ENCODE assay signal across 27 mouse cellular contexts in the genomic region with DNA sequence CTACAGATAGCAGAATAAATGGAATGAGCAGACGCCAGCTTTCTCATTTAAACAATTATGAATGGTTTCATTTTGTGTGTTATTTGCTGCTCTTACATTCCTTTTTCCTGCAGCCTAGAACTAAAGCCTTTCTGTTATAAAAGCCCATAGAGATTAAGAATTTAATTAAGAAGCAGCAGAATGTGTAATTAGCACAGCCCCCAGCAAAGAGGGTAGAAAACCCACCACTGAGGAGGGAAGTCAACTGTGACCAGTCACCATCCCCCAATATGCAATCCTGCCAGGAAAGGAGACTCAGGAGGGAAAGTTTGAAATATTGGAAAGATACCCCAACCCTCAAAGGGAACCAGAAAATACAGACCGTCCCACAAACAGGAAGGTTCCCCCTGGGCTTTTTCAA.
DNase-seq lines count a peak whose midpoint lies in the region; ATAC-seq and TF ChIP-seq lines count a peak whose summit lies in the region.
"Had no signal": no experiment of that assay in that cellular context is flagged by ENCODE, and none has a peak within 500 bp of the region (broad histone marks: within the 10 kb centered on the region; RNA-seq: fewer than 3 reads in every experiment).

No protein-coding gene starts in this region.

- H3K4me3 ChIP-seq in hindbrain, embryonic 14.5 days (replicated peaks; ENCODE audit: low read length) = no peak overlapping the region
- no peak overlapping the region for H3K4me3 ChIP-seq in hindbrain, embryonic 13.5 days
- no peak overlapping the region for H3K4me3 ChIP-seq in midbrain, embryonic 13.5 days (replicated peaks)
- H3K4me3 ChIP-seq in midbrain, embryonic 11.5 days (ENCODE audit: low read depth, low read length) = no peak overlapping the region
- H3K4me3 ChIP-seq in stomach, embryonic 15.5 days (replicated peaks) = no peak overlapping the region
- no peak overlapping the region for H3K4me3 ChIP-seq in stomach, postnatal 0 days (ENCODE audit: low read depth, low read length)
- H3K4me3 ChIP-seq: embryonic facial prominence, embryonic 10.5 days; embryonic facial prominence, embryonic 13.5 days; erythroblast, embryonic 14.5 days; forebrain, embryonic 12.5 days; gastrocnemius, adult 2 months had no signal

- no peak overlapping the region for H3K9ac ChIP-seq in hindbrain, embryonic 14.5 days
- no peak overlapping the region for H3K9ac ChIP-seq in hindbrain, embryonic 13.5 days
- H3K9ac ChIP-seq in midbrain, embryonic 13.5 days (replicated peaks) = no peak overlapping the region
- H3K9ac ChIP-seq in midbrain, embryonic 11.5 days (ENCODE audit: low read length) = no peak overlapping the region
- H3K9ac ChIP-seq in stomach, embryonic 15.5 days = no peak overlapping the region
- H3K9ac ChIP-seq in stomach, postnatal 0 days (ENCODE audit: low read length) = no peak overlapping the region
- H3K9ac ChIP-seq: embryonic facial prominence, embryonic 13.5 days; forebrain, embryonic 12.5 days; forebrain, postnatal 0 days had no signal

- H3K4me2 ChIP-seq in hindbrain, embryonic 14.5 days (replicated peaks) = no peak overlapping the region
- no peak overlapping the region for H3K4me2 ChIP-seq in hindbrain, embryonic 13.5 days
- H3K4me2 ChIP-seq in midbrain, embryonic 13.5 days (replicated peaks) = no peak overlapping the region
- no peak overlapping the region for H3K4me2 ChIP-seq in midbrain, embryonic 11.5 days
- no peak overlapping the region for H3K4me2 ChIP-seq in stomach, embryonic 15.5 days
- H3K4me2 ChIP-seq in stomach, postnatal 0 days (replicated peaks; ENCODE audit: low read depth) = no peak overlapping the region
- H3K4me2 ChIP-seq: embryonic facial prominence, embryonic 13.5 days; forebrain, embryonic 12.5 days; heart, embryonic 11.5 days had no signal

- no peak for TF ChIP-seq EP300 in stomach, postnatal 0 days (optimal IDR thresholded peaks at IDR 0.05)

- peak; percentile 43; the same call in 1 of the 2 replicates for ATAC-seq in hindbrain, embryonic 14.5 days (ENCODE audit: low FRiP score)
- no peak for ATAC-seq in hindbrain, embryonic 13.5 days (ENCODE audit: low FRiP score)
- no peak for ATAC-seq in midbrain, embryonic 13.5 days
- ATAC-seq in midbrain, embryonic 11.5 days (ENCODE audit: low FRiP score) = no peak
- ATAC-seq in stomach, embryonic 15.5 days (ENCODE audit: insufficient read depth, low FRiP score, low read depth) = no peak
- no peak for ATAC-seq in stomach, postnatal 0 days (ENCODE audit: low FRiP score, low TSS enrichment)
- ATAC-seq: forebrain, postnatal 0 days had no signal

- WGBS in hindbrain, embryonic 14.5 days = 46% methylated on average over 2 of the region's 2 CpGs
- 59% methylated on average over 2 of the region's 2 CpGs for WGBS in hindbrain, embryonic 13.5 days
- WGBS in midbrain, embryonic 13.5 days = 51% methylated on average over 2 of the region's 2 CpGs
- 64% methylated on average over 2 of the region's 2 CpGs for WGBS in midbrain, embryonic 11.5 days
- WGBS in stomach, embryonic 15.5 days = 61% methylated on average over 2 of the region's 2 CpGs
- 55% methylated on average over 2 of the region's 2 CpGs for WGBS in stomach, postnatal 0 days

- H3K4me1 ChIP-seq in hindbrain, embryonic 14.5 days (replicated peaks; ENCODE audit: control insufficient read depth, insufficient read depth, low read length) = no peaks in the 10 kb centered on the region
- peaks cover 12% of the 10 kb centered on the region; the same call in 1 of the 2 replicates for H3K4me1 ChIP-seq in hindbrain, embryonic 13.5 days (replicated peaks)
- H3K4me1 ChIP-seq in midbrain, embryonic 13.5 days (replicated peaks) = peaks cover 7% of the 10 kb centered on the region
- 0 out of 2 replicates have a peak, but pooled peaks cover 4% of the 10 kb centered on the region for H3K4me1 ChIP-seq in midbrain, embryonic 11.5 days (ENCODE audit: control insufficient read depth, insufficient read depth, low read length)
- peaks cover 3% of the 10 kb centered on the region; the same call in 1 of the 2 replicates for H3K4me1 ChIP-seq in stomach, embryonic 15.5 days
- no peaks in the 10 kb centered on the region for H3K4me1 ChIP-seq in stomach, postnatal 0 days (replicated peaks; ENCODE audit: control insufficient read depth, insufficient read depth)
- H3K4me1 ChIP-seq: embryonic facial prominence, embryonic 10.5 days had no signal

- no peaks in the 10 kb centered on the region for H3K27me3 ChIP-seq in hindbrain, embryonic 14.5 days (ENCODE audit: control insufficient read depth, insufficient read depth, low read length)
- no peaks in the 10 kb centered on the region for H3K27me3 ChIP-seq in hindbrain, embryonic 13.5 days
- no peaks in the 10 kb centered on the region for H3K27me3 ChIP-seq in midbrain, embryonic 13.5 days
- H3K27me3 ChIP-seq in midbrain, embryonic 11.5 days (ENCODE audit: control insufficient read depth, insufficient read depth, low read length) = no peaks in the 10 kb centered on the region
- H3K27me3 ChIP-seq in stomach, embryonic 15.5 days (replicated peaks) = no peaks in the 10 kb centered on the region
- H3K27me3 ChIP-seq in stomach, postnatal 0 days (ENCODE audit: control insufficient read depth, insufficient read depth, low read length) = no peaks in the 10 kb centered on the region
- H3K27me3 ChIP-seq: CH12.LX; embryonic facial prominence, embryonic 13.5 days; forebrain, embryonic 12.5 days; Patski had no signal

- no peak for DNase-seq in hindbrain, embryonic 14.5 days (ENCODE audit: low spot score)
- no peak for DNase-seq in midbrain, embryonic 11.5 days (ENCODE audit: low spot score, missing footprints)
- DNase-seq in stomach, postnatal 0 days (ENCODE audit: low spot score) = no peak
- DNase-seq in adipocyte (ENCODE audit: low spot score) = no peak
- DNase-seq: adrenal gland, adult 2 months; adrenal gland, postnatal 14 days; B cell, adult 2 months; cerebellum, adult 11-12 months; cerebellum, adult 8-10 months; cerebellum, postnatal 10 days; cerebellum, postnatal 36 days; embryo, embryonic 11 days; forebrain, postnatal 0 days; gastrocnemius, adult 2 months; gastrocnemius, postnatal 14 days; heart, adult 11 months had no signal

- no peak overlapping the region for H3K27ac ChIP-seq in hindbrain, embryonic 14.5 days
- H3K27ac ChIP-seq in hindbrain, embryonic 13.5 days = no peak overlapping the region
- 0 out of 2 replicates have a peak overlapping the region, but pooled peaks have one; percentile 11 for H3K27ac ChIP-seq in midbrain, embryonic 13.5 days
- H3K27ac ChIP-seq in midbrain, embryonic 11.5 days (ENCODE audit: low read depth, low read length) = no peak overlapping the region
- peak overlapping the region; percentile 65; the same call in 1 of the 2 replicates for H3K27ac ChIP-seq in stomach, embryonic 15.5 days
- H3K27ac ChIP-seq in stomach, postnatal 0 days (replicated peaks) = no peak overlapping the region
- H3K27ac ChIP-seq: embryonic facial prominence, embryonic 10.5 days; embryonic facial prominence, embryonic 13.5 days; forebrain, embryonic 12.5 days; gastrocnemius, adult 2 months had no signal

- no peaks in the 10 kb centered on the region for H3K36me3 ChIP-seq in hindbrain, embryonic 14.5 days (replicated peaks; ENCODE audit: control insufficient read depth, insufficient read depth)
- no peaks in the 10 kb centered on the region for H3K36me3 ChIP-seq in hindbrain, embryonic 13.5 days
- H3K36me3 ChIP-seq in midbrain, embryonic 13.5 days = no peaks in the 10 kb centered on the region
- no peaks in the 10 kb centered on the region for H3K36me3 ChIP-seq in midbrain, embryonic 11.5 days (ENCODE audit: control insufficient read depth, insufficient read depth, low read length)
- no peaks in the 10 kb centered on the region for H3K36me3 ChIP-seq in stomach, embryonic 15.5 days
- no peaks in the 10 kb centered on the region for H3K36me3 ChIP-seq in stomach, postnatal 0 days (ENCODE audit: control insufficient read depth, insufficient read depth, low read length)
- H3K36me3 ChIP-seq: embryonic facial prominence, embryonic 10.5 days; embryonic facial prominence, embryonic 13.5 days; forebrain, embryonic 12.5 days; G1E had no signal

- no peaks in the 10 kb centered on the region for H3K9me3 ChIP-seq in hindbrain, embryonic 14.5 days (ENCODE audit: control insufficient read depth, low read length)
- H3K9me3 ChIP-seq in hindbrain, embryonic 13.5 days = no peaks in the 10 kb centered on the region
- no peaks in the 10 kb centered on the region for H3K9me3 ChIP-seq in midbrain, embryonic 13.5 days
- H3K9me3 ChIP-seq in midbrain, embryonic 11.5 days (ENCODE audit: control insufficient read depth, low read length) = no peaks in the 10 kb centered on the region
- H3K9me3 ChIP-seq in stomach, embryonic 15.5 days = no peaks in the 10 kb centered on the region
- no peaks in the 10 kb centered on the region for H3K9me3 ChIP-seq in stomach, postnatal 0 days (ENCODE audit: control insufficient read depth, low read length)
- H3K9me3 ChIP-seq: embryonic facial prominence, embryonic 10.5 days; embryonic facial prominence, embryonic 13.5 days; forebrain, embryonic 12.5 days; G1E had no signal

- no peak for TF ChIP-seq CTCF in stomach, postnatal 0 days (IDR thresholded peaks at IDR 0.05; ENCODE audit: low read depth)

Comparison
In these comparisons a context has a peak if more than half of its experiments do, and no peak if none do; other contexts are left out.
1. H3K27ac ChIP-seq: peak in midbrain, embryonic 13.5 days (single experiment) and stomach, embryonic 15.5 days (single experiment); none in hindbrain, embryonic 14.5 days (single experiment), hindbrain, embryonic 13.5 days (single experiment), midbrain, embryonic 11.5 days (single experiment) and stomach, postnatal 0 days (single experiment).